Mouse (Mus musculus) cerebellum, postnatal 14 days (tissue): ENCODE results near the gene Rrp1.
"Not testable (repeated sequence)": the region's sequence is repeated elsewhere in the genome, so short reads cannot be mapped to it uniquely, and the experiment has no call there.

Source experiments
- DNase-seq, 2 experiments: peaks; one replicate each; pipeline ENCODE4 v3.0.0; 2021; ENCODE audit warnings: mixed read lengths in 2 of 2

Gene Rrp1

GRCm38 (mm10) chr10:78422614-78423013, 9.8 kb upstream of the Rrp1 start:
- DNase-seq = no peak

- DNase-seq = no peak
These were observed 8.1 kb upstream of the Rrp1 start for GRCm38 (mm10) chr10:78420929-78421328.

- DNase-seq = no peak
These were observed 5.9 kb upstream of the Rrp1 start for GRCm38 (mm10) chr10:78418791-78419190.

GRCm38 (mm10) chr10:78417888-78418287, 5.0 kb upstream of the Rrp1 start:
- DNase-seq = no peak

- DNase-seq = not testable (repeated sequence)
These were observed 2.1 kb upstream of the Rrp1 start for GRCm38 (mm10) chr10:78414936-78415335.

GRCm38 (mm10) chr10:78413152-78413520, 293 bp upstream of the Rrp1 start:
- DNase-seq = no peak

- DNase-seq = peak; percentile 52 to 65
These were observed 992 bp downstream of the Rrp1 start for GRCm38 (mm10) chr10:78411851-78412250.

- DNase-seq = peak; percentile 46 to 48
These were observed 3.6 kb downstream of the Rrp1 start for GRCm38 (mm10) chr10:78409035-78409788.

- DNase-seq = no peak
These were observed 5.7 kb downstream of the Rrp1 start for GRCm38 (mm10) chr10:78407132-78407531.

- no peak for DNase-seq
These were observed 6.7 kb downstream of the Rrp1 start for GRCm38 (mm10) chr10:78406152-78406551.

GRCm38 (mm10) chr10:78402301-78402922, 10.4 kb downstream of the Rrp1 start:
- no peak for DNase-seq

GRCm38 (mm10) chr10:78401127-78401526, 11.7 kb downstream of the Rrp1 start:
- no peak for DNase-seq

GRCm38 (mm10) chr10:78399090-78399657, 13.7 kb downstream of the Rrp1 start:
- peak in 1 of 2 experiments; percentile 47 for DNase-seq

- no peak for DNase-seq
These were observed 16.3 kb downstream of the Rrp1 start for GRCm38 (mm10) chr10:78396625-78396885.

GRCm38 (mm10) chr10:78395819-78396624, 16.8 kb downstream of the Rrp1 start:
- peak; percentile 98 to 100 for DNase-seq

- DNase-seq = no peak
These were observed 17.5 kb downstream of the Rrp1 start for GRCm38 (mm10) chr10:78395377-78395776.

- DNase-seq = peak; percentile 93
These were observed 20.8 kb downstream of the Rrp1 start for GRCm38 (mm10) chr10:78392072-78392471.

- no peak for DNase-seq
These were observed 21.8 kb downstream of the Rrp1 start for GRCm38 (mm10) chr10:78390982-78391470.

- peak in 1 of 2 experiments; percentile 44 for DNase-seq
These were observed 24.4 kb downstream of the Rrp1 start for GRCm38 (mm10) chr10:78388216-78388980.

- no peak for DNase-seq
These were observed 27.3 kb downstream of the Rrp1 start for GRCm38 (mm10) chr10:78385520-78385919.

GRCm38 (mm10) chr10:78383567-78383966, 29.3 kb downstream of the Rrp1 start:
- no peak for DNase-seq

- no peak for DNase-seq
These were observed 34.3 kb downstream of the Rrp1 start for GRCm38 (mm10) chr10:78378516-78378915.
